Mouse (Mus musculus): ENCODE results near the gene Wnt7b.

DNA sequence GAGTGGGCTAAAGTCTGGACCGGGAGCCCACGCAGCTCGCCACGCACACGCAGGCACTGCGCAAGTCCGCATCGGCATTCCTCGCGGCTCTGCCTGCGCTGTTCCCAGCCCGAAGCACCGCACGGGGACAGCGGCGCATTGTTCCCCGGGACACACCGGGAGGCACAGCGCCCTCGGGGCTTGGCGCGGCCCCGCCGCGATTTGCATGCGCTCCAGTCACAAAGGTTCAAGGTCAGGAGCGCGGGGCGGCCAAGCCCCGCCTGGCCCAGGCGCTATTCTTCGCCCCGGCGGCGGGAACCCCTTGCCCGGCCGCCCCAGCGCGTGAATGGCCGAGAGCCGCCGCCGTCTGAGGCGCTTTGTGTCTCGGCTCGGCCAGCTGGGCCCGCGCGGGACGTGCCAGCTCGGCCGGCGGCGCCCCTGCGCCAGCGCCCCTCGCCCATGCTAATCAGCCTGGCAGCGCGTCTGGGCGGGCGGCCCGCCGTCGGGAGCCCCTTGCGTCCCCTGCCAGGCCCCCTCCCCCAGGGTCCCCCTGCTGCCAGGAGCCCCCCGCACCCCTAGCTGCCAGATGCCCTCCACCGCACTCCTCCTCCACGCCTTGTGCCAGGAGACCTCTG is 43.5 kb upstream of the Wnt7b start:
- no peak for TF ChIP-seq CTCF (IDR thresholded peaks at IDR 0.05; ENCODE audit: borderline replicate concordance, extremely low read depth, insufficient read depth, insufficient read length)
- TF ChIP-seq POLR2A (IDR thresholded peaks at IDR 0.05; ENCODE audit: borderline replicate concordance, extremely low read depth, insufficient read depth, insufficient read length, poor library complexity, severe bottlenecking): peak; percentile 45; the same call in 1 of the 2 replicates
